Mouse (Mus musculus) small intestine, adult 2 months (tissue): ENCODE results near the gene Tnfrsf1a.

ENCODE experiments used
- CTCF ChIP-seq: fragments of 200-500 bp; IDR thresholded peaks from 2 replicates; pipeline ENCODE4 v1.5.1; 2012; ENCODE audit warnings: low read depth, mild to moderate bottlenecking, control low read depth, inconsistent platforms, low read length, moderate library complexity, mixed read lengths; ENCODE audit not compliant: insufficient replicate concordance, insufficient read length; ENCODE audit errors: extremely low read depth
- POLR2A ChIP-seq: fragments of 200-500 bp; IDR thresholded peaks from 2 replicates; pipeline ENCODE4 v1.6.1; 2012; ENCODE audit warnings: low read depth, mild to moderate bottlenecking, control low read depth, inconsistent platforms, low read length, moderate library complexity

GRCm38 (mm10) chr6:125350231-125350994 is 1.3 kb downstream of the Tnfrsf1a start:
- TF ChIP-seq POLR2A (no peak), CTCF (no peak)
